Mouse (Mus musculus) adrenal gland, postnatal 0 days (tissue): ENCODE results near the gene Phf19. TPM values are rescaled to one million over a fixed set of nuclear protein-coding genes. Genes with fewer than 3 reads are reported as not detected.

Experiments
- polyA plus RNA-seq: library from polyadenylated mRNA; unstranded; fragments of >200 nt; fragmentation: Nextera tagmentation; extraction: Ambion mirVana; gene quantifications from 2 replicates; pipeline ENCODE4 v1.2.1, GENCODE M21; 2015

The Phf19 gene
- 3.5 and 4.5 TPM in 2 replicates for polyA plus RNA-seq

DNA sequence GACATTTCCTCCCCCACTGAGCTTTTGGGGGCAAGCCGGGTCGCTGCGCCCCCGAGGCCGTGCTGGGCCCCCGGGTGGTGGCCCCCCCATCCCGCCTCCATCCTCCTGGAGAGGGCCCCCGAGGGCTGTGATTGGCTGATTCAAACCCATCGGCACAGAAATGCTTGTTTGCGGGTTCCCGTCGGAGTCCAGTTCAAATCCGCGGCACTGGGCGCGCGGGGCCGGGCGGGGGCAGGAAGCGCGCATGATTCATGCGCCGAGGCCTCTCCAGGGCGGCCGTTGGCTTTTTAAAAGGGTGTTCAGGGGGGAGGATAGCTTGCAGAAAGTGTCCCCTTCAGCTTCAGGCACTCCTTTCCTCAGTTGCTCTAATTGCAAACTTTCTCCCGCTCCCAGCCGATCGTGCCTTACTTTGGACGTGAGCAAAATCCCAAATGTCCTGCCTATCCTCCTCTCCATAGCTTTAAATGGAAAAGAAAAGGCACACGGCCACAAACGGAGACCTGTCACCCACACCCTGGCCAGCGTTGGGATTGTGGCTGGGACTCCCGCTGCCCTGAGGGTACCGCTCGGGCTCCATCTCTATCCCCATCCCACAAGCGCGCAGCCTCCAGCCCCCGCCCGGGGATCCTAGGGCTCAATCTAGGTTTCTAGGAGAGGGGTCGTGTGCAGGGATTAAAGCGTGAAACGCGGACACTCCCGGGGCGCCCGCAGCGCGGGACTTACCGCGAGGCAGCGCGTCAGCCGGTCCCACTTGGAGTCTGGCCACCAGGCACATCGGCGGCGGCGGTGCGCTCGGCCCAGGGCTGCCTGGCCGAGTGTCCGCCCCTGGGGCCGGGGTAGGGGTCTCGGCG is at the start of gene Phf19:
Gene Phf19 (minus strand): TSS at position 809 of the 851 bp plus-strand sequence.

DNA sequence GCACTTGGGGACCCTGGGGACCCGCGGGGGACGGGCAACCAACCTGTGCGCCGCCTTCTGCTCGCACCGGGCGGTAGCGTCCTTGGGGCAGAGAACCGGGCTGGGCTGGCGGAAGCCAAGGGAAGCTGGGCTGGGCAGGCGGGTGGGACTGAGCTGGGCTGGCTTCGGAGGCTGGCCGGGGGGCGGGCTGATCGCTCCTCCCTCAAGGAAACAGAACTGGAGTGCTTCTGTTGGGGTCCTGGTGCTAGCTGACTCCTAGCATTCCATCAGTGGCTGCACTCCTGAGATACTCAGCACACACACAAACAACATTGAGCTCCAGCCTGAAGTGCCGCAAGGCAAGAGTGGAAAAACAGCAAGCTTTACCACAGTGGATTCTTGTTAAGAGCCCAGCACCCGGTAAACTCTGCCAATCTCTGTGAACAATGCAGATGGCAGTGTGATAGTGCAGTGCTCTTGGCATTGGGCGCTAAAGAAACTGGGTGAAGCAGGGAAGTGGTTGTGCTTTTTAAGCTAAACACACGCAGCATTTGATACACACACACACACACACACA is 47.7 kb upstream of the Phf19 start, which contains the start of gene Traf1:
Gene Traf1 (minus strand): TSS at position 292 of the 556 bp plus-strand sequence.

DNA sequence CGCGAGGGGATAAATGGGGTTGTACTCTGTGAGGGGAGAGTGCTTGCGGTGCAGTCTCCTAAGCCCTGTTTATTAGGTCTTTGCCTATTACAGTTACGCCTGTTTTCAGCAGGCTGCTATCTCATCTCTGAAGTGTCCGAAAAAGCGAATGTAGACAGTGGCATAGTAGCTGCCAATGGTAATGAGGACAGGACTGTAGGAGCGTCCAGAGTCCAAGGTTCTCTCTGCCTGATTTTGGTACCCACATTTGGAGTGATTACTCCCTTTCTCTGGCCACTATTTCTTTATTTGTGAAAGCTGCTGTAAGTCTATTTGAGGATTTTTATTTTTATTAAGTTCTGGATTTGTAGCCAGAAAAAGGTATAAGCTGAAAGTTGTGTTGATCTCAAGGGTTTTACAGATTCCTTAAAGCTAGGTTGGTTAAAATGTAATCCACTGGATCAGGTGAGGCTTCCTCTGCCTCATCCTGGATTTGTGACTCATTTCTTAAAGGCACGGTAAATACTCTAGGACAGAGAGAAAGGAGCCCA is 38.9 kb downstream of the Phf19 start, which contains the start of gene Psmd5:
Gene Psmd5 (minus strand): TSS at position 153 of the 530 bp plus-strand sequence.

DNA sequence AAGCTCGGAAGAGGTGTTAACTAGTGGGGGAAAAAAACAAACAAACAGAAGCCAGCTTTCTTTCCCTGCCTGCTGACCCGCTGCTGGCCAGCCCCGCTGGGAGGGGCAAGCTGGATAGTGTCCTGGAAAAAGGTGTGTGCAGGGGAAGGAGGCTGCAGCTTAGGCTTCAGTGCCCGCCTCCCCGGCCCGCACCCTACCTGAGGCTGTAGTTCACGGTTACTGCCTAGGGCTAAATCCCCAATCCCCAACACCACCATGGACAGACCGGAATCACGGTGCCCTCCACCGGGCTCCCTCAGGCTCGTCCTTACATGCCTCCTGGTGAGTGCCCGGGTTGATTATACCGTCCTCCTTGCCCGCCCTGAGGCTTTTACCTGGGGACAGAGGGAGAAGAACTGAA is 39.6 kb downstream of the Phf19 start, which contains the start of gene Cutal:
Gene Cutal (plus strand): TSS at position 126 of the 400 bp plus-strand sequence.

Other genes with a start within 250 kb of the Phf19 start
- 39.0 and 45.8 TPM in 2 replicates for gene Gapvd1, start 158.8 kb downstream of the Phf19 start, polyA plus RNA-seq
- 395 and 563 TPM in 2 replicates for gene Hspa5, start 142.1 kb downstream of the Phf19 start, polyA plus RNA-seq
- 41.5 and 42.2 TPM in 2 replicates for gene Rabepk, start 114.1 kb downstream of the Phf19 start, polyA plus RNA-seq
- 66.2 and 77.5 TPM in 2 replicates for gene Fbxw2, start 87.7 kb downstream of the Phf19 start, polyA plus RNA-seq
- 0.08 TPM in 1 of 2 replicates, not detected in the other for gene Gm34653, start 81.0 kb downstream of the Phf19 start, polyA plus RNA-seq
- 0.63 and 1.4 TPM in 2 replicates for gene Cutal, start 39.6 kb downstream of the Phf19 start, polyA plus RNA-seq
- 72.3 and 87.7 TPM in 2 replicates for gene Psmd5, start 39.1 kb downstream of the Phf19 start, polyA plus RNA-seq
- 4.4 and 5.2 TPM in 2 replicates for gene Traf1, start 47.7 kb upstream of the Phf19 start, polyA plus RNA-seq
- 2.5 and 3.7 TPM in 2 replicates for gene Hc, start 147.4 kb upstream of the Phf19 start, polyA plus RNA-seq
- 2.5 and 3.2 TPM in 2 replicates for gene AI182371, start 187.5 kb upstream of the Phf19 start, polyA plus RNA-seq
- gene Cntrl, start 195.5 kb upstream of the Phf19 start, polyA plus RNA-seq: 10.1 and 16.2 TPM in 2 replicates